Mouse (Mus musculus): Measurements from ENCODE around the gene P2ry4.

DNA sequence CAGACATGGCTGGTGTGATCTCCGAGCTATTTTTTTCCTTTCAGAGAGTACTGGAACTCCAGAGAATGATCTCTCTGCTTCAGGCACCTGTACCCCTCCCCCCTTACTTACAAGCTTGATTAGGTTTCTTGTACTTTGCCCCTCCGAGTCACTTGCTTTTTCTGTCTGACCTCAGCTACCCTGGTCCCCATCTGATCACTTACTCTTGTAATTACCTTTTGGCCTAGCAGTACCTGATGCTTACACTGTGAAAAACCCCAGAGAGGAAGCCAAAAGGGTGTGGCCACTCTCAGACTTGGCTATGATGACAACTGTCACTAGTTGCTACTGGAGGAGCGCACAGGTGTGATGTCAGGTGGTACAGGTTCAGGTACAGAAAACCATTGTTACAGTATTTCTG, 23.8 kb upstream of the P2ry4 start:
- no peak for TF ChIP-seq CTCF (IDR thresholded peaks at IDR 0.05; ENCODE audit: low read depth)
- no peak for TF ChIP-seq EP300 (IDR thresholded peaks at IDR 0.05; ENCODE audit: low read depth)
